Mouse (Mus musculus) urinary bladder, adult 18-20 months (tissue): Measurements from ENCODE around the gene Cyp3a41a.
"Not testable (repeated sequence)": the region's sequence is repeated elsewhere in the genome, so short reads cannot be mapped to it uniquely, and the experiment has no call there.

Experiments
- DNase-seq, 2 experiments: peaks; one replicate each; pipeline ENCODE4 v3.0.0; 2022; ENCODE audit warnings: low spot score in 2 of 2, mixed read lengths in 2 of 2

Cyp3a41a gene

GRCm38 (mm10) chr5:145720036-145720435 is at the start of gene Cyp3a41a:
Cyp3a41a (minus strand) TSS chr5:145720136.
- DNase-seq: not testable (repeated sequence)

GRCm38 (mm10) chr5:145737512-145737911 is 17.6 kb upstream of the Cyp3a41a start:
- DNase-seq: not testable (repeated sequence)

- DNase-seq: not testable (repeated sequence)
Measured at GRCm38 (mm10) chr5:145714296-145714695, 5.6 kb downstream of the Cyp3a41a start.

- DNase-seq: not testable (repeated sequence)
Measured at GRCm38 (mm10) chr5:145707372-145707771, 12.6 kb downstream of the Cyp3a41a start.

DNA sequence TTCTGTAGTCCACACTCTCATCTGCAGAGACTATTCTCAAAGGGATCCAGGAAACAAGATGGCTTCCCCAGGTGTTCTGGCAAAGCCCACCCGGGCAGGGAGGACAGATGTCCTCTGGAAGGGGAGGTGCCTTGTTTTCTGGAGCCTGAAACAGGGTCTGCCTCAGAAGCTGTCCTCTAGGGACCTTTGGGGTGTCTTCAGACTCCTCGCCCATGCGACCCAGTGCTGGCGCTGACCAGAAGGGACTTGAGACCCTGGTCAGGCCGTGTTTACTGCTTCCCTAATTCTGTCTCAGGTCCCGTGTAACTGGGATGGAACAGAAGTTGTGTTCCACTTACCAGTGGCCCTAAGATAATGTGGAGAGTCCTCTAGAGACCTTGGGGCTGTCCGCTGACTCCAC is 57.9 kb downstream of the Cyp3a41a start:
- DNase-seq: no peak

- DNase-seq: no peak
Measured at GRCm38 (mm10) chr5:145647779-145648178, 72.2 kb downstream of the Cyp3a41a start.
